Mouse (Mus musculus) ES-E14 (cell line): ENCODE measurements around the gene Ptcd2.

ENCODE experiments used
- CHD2 ChIP-seq: IDR thresholded peaks from 2 replicates; pipeline ENCODE4 v1.6.1; 2014; ENCODE audit warnings: mild to moderate bottlenecking, low read depth, low read length, inconsistent platforms
- ZNF384 ChIP-seq: IDR thresholded peaks from 2 replicates; pipeline ENCODE4 v1.6.1; 2012; ENCODE audit warnings: low read depth, low read length, inconsistent platforms

GRCm38 (mm10) chr13:99344599-99345575 lies at the start of gene Ptcd2, which contains the start of gene Mrps27:
- TF ChIP-seq ZNF384 (0 out of 2 replicates have a peak, but pooled peaks have one; percentile 13), CHD2 (no peak)
